Mouse (Mus musculus) layer of hippocampus, adult 8-10 months (tissue): ENCODE measurements around the gene Cracr2a. TPM values are rescaled to one million over a fixed set of nuclear protein-coding genes. Genes with fewer than 3 reads are reported as not detected.
"Not testable (repeated sequence)": the region's sequence is repeated elsewhere in the genome, so short reads cannot be mapped to it uniquely, and the experiment has no call there.

Experiments used
- DNase-seq, 2 experiments: peaks; one replicate each; pipeline ENCODE4 v3.0.0; 2022; ENCODE audit warnings: low spot score in 2 of 2
- total RNA-seq, 4 experiments: library from RNA; stranded (reverse); gene quantifications; 2 replicates each; pipeline ENCODE4 v1.2.4; 2022

The Cracr2a gene
- total RNA-seq: 1 to 10 TPM; 2.8 to 3.6 (median 3.4) TPM

DNA sequence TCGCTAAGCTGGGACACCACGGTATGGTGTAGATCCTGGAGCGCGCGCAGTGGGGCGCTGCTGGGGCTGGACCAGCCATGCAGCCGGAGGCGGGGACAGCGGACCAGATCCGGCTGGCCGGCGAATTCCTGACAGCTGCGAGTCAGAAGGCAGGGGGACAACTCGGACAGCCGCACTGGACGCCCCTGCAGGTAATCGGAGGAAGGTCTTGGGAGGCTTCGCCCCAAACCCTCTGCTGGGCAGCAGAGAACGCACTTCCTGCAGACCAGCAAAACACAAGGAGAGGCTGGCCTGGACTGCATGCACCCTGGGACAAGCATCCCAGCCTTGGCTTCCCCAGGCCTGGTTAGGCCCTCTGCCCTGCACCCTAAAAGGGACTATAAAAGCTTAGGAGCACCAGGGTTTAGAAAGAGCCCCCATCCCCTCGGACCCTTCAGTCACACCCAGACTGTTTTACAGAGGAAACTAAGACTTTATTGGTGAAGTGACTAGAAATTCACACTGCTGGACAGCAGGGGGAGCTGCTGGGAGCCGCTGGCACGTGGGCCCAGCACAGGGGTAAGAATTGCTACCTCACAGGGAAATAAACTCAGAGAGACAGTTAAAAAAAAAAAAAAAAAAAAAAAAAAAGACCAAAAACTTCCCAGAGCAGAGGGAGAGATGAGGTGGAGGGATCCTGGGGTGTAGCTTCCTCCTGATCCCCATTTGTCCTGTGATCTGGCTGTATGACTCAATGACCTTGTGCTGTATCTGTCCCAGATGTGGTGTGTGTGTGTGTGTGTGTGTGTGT is at the start of gene Cracr2a:
Gene Cracr2a, plus strand, starts transcription at position 108 of the 790 bp plus-strand sequence.
- DNase-seq: peak; percentile 27 to 62

DNA sequence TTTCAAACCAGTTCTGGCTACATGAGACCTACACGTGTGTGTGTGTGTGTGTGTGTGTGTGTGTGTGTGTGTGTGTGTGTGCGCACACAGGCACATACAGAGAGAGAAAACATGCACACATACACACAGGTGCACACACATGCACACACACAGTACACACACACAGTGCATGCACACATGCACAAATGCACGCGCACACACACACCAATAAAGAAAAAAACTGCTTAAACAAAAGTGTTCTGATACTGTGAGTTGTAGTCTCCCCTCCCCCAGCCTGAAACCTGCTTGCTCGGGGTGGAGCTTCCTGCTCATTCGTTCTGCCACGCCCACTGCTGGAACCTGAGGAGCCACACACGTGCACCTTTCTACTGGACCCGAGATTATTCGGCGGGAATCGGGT is 47.4 kb upstream of the Cracr2a start:
- DNase-seq: not testable (repeated sequence)

DNA sequence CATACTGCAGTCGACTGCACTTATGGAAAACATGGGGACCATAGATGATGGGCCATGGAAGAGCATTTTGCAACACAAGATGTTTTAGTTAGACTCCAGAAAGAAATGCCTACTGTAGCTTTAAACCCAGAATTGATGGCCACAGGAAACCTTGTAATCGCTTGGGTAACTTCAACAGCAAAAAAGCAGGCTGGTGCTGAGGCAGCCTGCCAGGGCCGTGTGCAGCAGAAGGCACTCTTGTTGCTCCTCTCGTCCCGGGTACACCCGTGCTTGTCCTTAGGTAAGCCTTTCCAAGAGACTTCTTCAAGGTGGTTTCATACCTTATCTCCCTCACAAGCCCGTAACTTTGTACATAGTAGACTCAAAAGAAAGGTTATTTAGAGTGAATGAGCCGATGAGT is 40.0 kb upstream of the Cracr2a start:
- no peak for DNase-seq

DNA sequence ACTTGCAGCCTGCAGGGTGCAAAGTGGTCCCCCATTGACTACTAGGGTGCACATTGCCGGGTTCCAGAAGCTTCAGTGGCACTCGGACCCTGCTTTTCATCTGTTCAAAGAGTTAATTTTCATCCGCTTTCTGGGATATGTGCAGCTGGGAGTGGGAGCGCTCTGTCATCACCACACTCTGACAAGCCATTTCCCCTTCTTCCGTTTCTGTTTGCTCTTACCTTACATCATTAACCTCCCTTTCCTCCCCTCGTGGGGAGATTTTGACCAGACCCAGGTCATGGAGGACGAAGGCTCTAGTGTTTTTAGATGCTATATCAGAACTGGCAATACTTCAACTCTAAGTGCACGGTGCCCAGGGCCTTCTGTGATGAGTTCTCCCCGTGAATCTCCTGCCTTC is 38.8 kb upstream of the Cracr2a start:
- DNase-seq: no peak

DNA sequence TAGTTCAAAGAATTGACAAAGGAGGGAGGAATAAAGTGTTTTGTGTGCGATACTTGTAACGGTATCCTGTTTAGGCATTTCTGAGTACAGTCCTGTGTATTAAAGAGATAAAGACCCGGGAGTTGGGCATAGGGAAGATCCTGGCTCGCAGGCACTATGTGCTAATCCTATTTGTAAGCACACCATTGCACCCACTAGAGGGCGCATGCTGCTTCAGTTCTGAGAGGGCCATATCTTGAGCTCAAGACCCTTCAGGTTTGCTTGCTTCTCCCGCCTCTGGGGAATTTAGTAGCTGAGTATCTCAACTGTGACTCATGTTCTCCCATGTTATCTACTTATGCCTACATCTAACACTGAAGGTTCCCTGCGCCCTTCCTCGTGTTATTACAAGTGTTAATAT is 36.7 kb upstream of the Cracr2a start:
- DNase-seq: peak in 1 of 2 experiments; percentile 33

DNA sequence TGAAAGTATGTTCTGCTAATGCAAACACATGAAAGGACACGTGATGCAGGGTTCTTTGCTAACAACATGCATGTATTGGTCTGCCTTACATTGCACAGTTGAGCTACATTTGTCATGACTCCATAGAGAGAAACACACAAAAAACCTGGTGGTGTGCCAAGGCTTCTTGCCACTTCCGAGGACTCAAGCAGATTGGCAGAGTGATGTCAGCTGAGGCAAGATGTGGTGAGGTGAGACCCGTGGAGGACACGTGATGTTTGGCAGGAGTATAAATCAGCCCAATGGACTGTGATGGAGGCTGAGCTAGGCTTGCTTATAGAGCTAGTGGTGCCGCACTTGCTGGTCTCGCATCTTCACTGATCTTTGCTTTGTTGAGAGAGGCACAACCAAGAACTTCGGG is 32.5 kb upstream of the Cracr2a start:
- DNase-seq: no peak

DNA sequence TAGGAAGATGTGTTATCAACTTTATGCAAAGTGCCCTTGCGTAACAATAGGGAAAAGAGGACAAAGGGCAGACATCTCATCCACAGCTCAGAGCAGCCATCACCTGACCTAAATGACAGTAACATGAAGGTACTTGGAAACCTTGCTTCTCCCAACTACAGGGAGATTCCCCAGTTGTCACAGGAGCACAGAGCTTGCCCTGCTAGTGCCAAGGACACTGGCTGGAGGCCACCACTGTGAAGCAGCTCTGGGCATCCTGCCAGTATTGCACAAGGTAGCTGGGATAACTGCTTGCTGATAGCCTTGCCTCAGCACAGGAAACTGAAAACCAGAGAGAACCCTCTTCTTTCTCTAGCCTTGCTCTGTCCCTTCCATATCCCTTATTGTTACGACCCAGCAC is 31.7 kb upstream of the Cracr2a start:
- peak in 1 of 2 experiments; percentile 17 for DNase-seq

DNA sequence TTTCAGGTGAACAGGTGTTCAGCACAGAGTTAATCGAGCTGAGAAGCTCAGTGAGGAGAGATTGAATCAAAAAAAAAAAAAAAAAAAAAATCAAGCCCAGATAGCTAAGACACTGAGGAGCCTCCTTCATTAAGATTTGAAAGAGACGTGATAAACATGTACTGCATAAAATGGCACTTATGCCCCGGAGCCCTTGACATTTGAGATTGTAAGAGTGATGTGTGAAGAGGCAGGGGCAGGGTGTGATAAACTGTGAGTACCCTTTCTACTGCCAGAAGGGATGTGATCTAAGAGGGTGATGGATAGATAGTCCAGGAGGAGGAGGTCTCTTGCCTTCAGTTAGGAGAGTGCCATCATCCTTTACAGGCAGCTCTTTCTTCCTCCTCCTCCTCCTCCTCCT is 30.9 kb upstream of the Cracr2a start:
- no peak for DNase-seq

DNA sequence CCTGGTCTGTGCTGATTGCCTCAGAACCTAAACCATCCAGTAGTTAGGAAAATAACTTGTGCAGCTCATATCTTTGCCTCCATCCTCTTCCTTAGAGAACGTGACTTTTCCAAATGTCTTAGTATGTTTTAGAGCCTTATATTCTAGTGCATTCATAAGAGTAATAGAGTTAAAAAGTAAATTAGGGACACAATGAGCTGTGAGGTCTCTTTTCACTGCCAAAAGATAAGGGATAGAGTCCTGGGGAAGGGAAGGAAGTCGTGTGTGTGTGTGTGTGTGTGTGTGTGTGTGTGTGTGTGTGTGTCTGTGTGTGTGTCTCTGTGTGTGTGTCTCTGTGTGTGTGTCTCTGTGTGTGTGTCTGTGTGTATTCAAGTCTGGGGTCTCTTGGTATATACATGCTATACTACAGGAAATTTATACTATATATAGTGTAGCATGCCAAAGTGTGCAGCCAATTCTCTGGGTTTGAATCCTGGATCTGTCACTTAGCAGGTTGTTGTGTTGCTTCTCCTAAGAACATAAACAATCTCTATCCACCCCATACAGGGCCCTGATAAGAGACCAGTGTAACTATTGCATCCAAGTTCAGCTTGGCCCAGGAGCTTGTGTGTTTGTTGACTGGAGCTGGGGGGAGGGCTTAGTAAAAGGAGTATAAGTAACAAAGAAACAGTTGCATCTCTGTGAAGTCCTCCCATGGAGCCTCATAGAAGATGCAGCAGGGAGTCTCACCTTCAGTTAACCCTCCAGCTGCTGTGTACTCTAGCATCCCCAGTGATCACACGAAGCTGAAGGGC is 29.5 kb upstream of the Cracr2a start:
- no peak for DNase-seq

DNA sequence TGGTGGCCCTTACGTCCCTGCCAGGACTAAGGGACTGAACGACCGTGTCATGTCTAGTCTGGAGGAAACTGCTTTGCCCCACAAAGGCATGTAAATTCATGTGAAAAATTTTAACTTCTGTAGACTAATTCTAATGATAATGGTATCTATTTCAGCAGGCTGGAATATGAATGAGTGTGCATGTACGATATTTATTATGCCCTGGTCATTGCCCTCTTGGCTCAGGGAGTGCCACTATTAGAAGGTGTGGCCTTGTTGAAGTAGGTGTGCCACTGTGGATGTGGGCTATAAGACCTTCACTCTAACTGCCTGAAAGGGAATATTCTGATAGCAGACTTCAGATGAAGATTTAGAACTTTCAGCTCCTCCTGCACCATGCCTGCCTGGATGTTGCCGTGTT is 28.8 kb upstream of the Cracr2a start:
- DNase-seq: no peak

DNA sequence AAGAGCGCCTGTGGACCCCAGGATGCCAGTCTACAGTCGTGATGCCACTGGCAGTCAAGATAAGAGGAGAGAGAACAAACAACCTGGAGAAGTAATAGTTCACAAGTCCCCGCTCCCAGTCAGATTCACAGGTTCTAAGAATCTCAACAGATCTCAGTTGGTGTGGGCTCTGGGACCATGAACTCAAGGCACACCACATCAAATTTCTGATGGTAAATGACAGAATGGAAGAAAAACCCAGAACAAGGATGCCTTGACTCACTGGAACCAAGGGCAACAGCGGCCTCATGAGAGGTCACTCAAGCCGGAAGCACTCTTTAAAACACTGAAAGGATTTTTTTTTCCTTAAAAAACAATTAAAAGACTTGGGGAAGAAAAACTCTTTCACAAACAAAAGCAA is 27.4 kb upstream of the Cracr2a start:
- no peak for DNase-seq

DNA sequence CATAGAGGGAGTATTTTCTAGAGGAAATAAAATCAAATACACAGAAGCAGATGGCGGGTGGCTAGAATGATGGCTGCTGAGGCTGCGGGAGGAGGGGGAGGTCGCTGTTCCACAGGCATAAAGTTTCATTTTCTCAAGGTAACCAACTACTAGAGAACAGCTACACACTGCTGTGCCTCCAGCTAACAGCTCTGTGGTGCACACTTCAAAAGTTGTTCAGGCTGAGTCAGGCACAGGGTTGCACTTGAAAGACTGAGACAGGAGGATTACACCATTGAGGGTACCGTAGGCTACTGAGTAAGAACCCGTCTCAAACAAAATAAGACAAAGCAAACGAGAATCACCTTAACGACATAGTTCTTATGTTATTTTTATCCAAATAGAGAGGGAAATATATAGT is 24.1 kb upstream of the Cracr2a start:
- DNase-seq: no peak

DNA sequence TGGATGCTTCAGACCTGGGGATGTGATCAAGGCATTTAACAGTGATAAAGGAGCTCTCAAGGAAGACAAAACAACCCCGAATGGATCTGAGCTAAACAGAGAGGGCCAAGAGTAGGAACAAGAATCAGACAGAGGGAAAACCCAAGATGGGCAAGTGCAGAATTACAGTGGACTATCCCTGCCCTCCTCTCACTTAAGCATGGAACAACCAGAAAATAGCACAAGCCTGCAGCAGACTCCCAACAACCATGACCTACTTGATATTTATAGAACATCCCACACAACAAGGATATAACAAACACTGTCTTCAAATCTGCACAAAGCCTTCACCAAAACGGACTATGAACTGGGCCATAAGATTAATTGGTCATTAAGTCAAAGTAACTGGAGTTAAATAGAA is 23.0 kb upstream of the Cracr2a start:
- DNase-seq: no peak

DNA sequence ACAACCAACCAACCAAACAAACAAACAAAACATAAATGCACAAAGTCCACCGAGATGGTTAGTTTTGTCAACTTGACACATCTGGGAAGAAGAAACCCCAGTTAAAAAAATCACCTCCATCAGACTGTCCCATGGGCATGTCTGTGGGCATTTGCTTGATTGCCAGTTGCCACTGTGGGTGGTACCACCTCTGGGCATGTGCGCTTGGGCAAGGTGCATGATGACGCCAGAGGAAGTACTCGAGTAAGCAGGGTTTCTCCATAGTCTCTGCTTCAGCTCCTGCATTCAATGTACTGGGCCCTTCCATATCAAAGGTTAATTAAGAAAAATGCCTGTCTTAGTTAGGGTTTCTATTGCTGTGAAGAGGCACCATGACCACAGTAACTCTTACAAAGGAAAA is 21.9 kb upstream of the Cracr2a start:
- DNase-seq: no peak

DNA sequence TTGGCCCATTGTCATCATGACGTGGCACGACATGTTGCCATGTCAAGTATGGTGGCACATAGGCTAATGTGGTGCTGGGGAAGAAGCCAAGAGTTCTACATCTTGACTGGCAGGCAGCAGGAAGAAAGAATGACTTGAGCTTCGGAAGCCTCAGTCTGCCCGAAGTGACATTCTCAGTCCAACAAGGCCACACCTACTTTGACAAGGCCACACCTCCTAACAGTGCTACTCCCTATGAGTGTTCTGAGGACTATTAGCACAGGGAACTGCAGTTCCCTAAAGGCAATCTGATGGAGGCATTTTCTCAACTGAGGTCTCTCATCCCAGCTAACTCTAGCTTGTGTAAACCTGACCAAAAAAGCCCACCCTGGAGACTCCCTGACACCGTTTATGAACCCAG is 21.5 kb upstream of the Cracr2a start:
- no peak for DNase-seq

DNA sequence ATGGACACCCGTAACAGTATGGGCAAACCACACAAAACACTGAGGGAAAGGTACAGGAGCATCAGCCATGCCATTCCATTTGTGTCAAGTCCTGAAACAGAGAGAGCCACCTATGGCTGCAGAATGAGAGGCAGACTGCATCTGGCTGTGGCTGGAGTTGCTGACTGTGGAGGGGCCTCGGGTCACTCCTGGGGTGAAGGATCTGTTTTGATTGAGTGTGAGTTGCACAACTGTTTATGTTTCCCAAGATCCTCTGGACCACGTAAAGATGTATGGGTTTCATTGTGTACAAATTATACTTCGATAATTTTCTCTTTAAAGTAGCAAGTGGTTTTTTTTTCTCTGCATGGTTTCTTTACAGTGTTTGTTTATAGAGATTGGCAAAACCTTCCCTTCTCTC is 20.6 kb upstream of the Cracr2a start:
- no peak for DNase-seq

DNA sequence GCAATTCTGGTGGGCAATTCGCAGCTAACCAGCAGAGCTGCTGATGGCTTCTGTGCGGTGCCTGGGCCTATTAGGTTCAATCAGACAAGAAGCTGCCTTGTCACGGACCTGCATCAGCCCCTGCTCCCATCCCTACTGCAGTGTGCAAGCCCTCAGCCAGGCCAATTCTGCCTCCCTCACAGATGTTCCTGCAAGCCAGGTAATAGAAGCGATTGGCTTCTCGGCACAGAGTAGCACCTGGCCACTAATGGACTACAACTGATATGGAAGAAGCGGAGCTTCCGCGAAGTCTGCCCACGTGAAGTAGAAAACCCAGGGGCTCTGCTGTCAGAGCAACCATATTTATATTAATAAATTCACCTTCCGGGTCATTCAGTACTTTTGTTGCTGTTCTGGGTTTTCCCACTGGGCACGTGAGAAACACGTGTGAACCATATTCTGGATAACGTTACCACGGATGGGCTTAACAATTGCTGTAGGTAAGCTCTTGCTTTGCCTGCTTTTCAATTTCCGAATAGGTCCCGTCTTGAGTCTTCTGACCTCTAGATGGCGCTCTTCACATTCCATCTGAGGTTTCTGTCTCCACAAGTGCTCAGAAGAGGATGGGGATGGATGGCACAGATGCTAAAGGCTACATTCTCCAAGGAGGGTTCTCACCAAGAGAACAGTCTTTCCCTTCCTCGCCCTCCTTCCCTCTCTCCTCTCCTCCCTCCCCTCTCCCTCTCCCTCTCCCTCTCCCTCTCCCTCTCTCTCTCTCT is 19.3 kb upstream of the Cracr2a start:
- DNase-seq: peak; percentile 42 to 65

DNA sequence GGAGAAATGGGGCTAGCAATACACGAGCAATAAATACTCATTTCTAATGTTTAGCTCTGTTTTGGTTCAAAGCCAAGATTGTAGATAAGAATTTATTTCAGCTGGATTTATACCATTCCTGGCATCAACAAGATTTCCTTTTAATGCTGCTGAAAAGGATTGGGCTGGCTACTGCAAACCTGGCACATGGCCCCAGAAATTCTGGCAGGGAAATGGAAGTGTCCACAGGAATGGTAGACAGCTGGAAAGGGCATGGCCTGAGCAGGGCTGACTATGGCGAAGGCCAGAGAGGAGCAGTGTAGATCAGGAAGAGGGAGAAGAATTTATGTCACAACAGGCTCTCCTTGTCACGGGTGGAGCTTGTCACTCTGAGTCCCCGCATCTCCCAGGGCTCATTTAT is 14.5 kb upstream of the Cracr2a start:
- no peak for DNase-seq

DNA sequence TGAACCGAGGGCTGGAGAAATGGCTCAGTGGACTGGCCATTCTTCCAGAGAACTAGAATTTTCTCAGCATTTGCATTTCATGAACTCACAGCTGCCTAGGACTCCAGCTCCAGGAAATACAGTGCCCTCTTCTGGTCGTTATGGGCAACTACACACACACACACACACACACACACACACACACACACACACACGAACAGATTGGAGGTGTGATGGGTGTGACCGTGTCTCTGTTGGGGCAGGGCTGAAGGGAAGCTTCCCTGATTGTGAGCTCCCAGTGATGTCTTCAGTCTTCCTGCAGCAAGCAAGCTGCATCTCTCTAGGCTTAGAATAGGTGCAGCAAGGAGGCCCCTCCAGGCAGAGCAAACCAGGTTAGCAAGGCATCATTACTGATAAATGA is 8.2 kb upstream of the Cracr2a start:
- DNase-seq: no peak

DNA sequence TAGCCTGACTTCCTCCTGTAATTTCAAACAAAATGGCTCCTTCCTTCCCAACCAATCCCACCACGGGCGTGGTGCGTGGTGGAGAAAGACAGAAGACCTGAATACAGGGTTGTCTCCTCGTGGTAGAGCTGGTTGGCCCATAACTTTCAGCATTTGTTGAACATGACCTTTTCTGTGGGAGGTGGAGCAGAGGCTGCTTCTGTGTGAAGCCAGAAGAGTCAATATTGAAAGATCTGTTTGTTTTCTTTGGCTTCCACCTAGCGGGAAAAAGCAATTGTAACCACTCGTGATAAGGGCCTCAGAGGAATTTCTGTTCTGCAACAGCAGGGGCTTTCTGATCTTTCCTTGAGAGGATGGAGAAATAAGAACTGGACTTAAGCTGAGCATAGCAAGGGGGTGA is 5.6 kb upstream of the Cracr2a start:
- DNase-seq: no peak

DNA sequence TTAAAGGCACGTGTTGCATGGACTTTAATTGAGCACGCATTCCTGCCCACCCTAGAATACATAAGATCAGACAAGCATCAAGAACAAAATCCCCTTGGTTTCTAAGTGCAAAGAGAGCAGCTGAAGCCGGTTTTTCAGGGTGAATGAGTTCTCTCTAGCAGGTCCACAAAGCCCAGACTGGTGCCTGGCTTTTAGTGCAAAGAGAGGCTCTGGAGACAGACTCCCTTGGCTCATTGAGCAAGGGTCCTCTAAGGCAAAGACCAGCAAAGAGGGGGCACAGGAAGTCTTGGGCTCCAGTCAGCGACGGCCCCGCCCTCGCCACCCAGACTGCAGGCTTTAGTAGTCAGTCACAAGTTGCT is 287 bp upstream of the Cracr2a start:
- no peak for DNase-seq

DNA sequence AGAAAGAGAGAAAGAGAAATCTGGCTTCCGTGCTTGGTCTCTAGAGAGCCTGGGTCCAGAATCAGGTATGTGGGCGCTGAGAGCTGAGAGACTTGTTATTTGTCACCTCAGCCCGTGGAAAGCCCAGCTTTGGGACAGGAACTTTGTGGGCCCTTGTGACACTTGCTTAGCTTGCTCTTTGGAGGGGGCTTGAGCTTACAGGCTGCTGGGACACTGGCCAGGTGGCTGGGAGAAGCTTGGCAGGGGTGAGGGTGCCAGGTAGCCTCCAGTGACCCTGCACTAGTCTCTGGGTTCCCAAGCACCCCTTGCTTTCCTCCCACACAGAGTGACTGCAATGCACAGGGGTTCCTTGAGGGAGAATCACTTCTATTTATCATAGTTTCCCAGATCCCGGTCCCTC is 2.4 kb downstream of the Cracr2a start:
- no peak for DNase-seq
